Mouse (Mus musculus) cortical plate, adult 2 months (tissue): ENCODE measurements around the gene Hps1. TPM values are rescaled to one million over a fixed set of nuclear protein-coding genes. Genes with fewer than 3 reads are reported as not detected.
"Not testable (repeated sequence)": the region's sequence is repeated elsewhere in the genome, so short reads cannot be mapped to it uniquely, and the experiment has no call there.

Source experiments
- H3K27ac ChIP-seq: fragments of 200-500 bp; 2 replicates; pipeline ENCODE4 v1.5.1; 2012; ENCODE audit warnings: low read length, control low read depth, inconsistent platforms; ENCODE audit not compliant: insufficient read depth
- H3K4me1 ChIP-seq: fragments of 200-500 bp; 2 replicates; pipeline ENCODE4 v1.6.1; 2011; ENCODE audit warnings: low read length; ENCODE audit not compliant: control insufficient read depth, insufficient read depth
- H3K4me3 ChIP-seq: fragments of 200-500 bp; 2 replicates; pipeline ENCODE4 v1.5.1; 2011; ENCODE audit warnings: mild to moderate bottlenecking, low read length, control low read depth; ENCODE audit not compliant: insufficient read depth
- CTCF ChIP-seq: fragments of 200-500 bp; IDR thresholded peaks from 2 replicates; pipeline ENCODE4 v1.5.1; 2011; ENCODE audit warnings: mild to moderate bottlenecking, control low read depth, low read length; ENCODE audit not compliant: insufficient read depth; ENCODE audit errors: extremely low read depth
- POLR2A ChIP-seq: fragments of 200-500 bp; IDR thresholded peaks from 2 replicates; pipeline ENCODE4 v1.6.1; 2011; ENCODE audit warnings: mild to moderate bottlenecking, low read length, control low read depth; ENCODE audit not compliant: insufficient read depth; ENCODE audit errors: extremely low read depth
- polyA plus RNA-seq: library from polyadenylated mRNA; depleted of rRNA; stranded (reverse); fragments of >200 nt; gene quantifications from 2 replicates; pipeline ENCODE4 v1.2.3, GENCODE M21; 2012

Hps1 gene
- polyA plus RNA-seq, 1 experiment, result 29.8 TPM

DNA sequence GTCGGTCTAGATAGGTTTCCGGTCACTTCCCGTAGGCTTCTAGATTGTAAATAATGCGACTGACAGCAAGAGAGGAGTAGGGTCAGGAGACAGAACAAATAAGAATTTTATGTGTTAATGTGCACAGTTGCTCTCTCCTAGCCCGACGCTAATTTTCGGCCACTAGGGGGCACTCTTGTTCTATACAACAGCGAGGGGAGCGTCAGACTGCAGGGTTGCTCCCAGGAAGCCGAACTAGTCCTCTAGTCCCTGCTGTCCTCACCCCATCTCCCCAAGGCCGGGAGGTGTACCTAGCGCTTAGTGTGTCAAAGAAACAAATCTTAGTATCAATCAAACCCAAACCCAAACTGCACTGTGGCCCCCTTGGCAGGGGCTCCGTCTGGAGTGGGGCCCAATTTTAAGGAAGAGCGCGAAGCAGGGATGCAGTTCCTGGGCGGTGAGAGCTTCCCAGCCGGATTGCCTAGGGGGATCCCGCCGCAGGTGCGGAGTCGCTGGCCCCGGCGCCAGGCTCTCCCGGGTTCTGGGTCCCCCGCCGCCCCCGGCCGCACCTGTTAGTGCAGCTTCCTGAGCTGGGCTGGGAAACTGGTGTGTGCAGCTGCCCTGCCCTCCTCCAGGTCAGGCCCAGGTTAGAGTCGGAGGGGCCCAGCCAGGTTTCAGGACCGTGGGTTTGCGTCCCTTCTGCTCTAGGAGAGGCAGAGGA lies 15.3 kb upstream of the Hps1 start:
- H3K4me1 ChIP-seq, result no peaks in the 10 kb centered on the region
- H3K4me3 ChIP-seq, result peak overlapping the region; percentile 6
- TF ChIP-seq CTCF (peak; percentile 90), POLR2A (no peak)
- H3K27ac ChIP-seq, result no peak overlapping the region

DNA sequence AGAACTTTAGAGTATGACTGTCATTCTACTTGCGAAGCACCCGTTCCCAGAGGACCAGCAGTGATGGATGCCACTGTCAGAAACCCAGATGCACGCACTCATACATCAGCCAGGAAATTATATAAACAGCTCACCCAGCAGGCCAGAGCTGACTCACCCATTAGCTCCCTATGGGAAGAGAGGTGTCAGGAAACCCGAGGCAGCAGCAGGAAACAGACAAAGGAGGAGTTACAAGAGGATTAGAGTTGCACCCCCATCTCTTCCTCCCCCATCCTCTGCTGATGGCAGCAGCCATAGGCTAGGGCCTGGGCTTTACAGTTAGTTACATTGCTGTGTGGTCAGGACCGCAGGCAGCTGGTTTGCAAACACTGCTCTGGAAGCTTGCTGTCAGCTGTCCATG lies 8.5 kb upstream of the Hps1 start:
- TF ChIP-seq CTCF (no peak), POLR2A (no peak)
- H3K4me1 ChIP-seq, result no peaks in the 10 kb centered on the region
- H3K4me3 ChIP-seq, result no peak overlapping the region
- no peak overlapping the region for H3K27ac ChIP-seq

DNA sequence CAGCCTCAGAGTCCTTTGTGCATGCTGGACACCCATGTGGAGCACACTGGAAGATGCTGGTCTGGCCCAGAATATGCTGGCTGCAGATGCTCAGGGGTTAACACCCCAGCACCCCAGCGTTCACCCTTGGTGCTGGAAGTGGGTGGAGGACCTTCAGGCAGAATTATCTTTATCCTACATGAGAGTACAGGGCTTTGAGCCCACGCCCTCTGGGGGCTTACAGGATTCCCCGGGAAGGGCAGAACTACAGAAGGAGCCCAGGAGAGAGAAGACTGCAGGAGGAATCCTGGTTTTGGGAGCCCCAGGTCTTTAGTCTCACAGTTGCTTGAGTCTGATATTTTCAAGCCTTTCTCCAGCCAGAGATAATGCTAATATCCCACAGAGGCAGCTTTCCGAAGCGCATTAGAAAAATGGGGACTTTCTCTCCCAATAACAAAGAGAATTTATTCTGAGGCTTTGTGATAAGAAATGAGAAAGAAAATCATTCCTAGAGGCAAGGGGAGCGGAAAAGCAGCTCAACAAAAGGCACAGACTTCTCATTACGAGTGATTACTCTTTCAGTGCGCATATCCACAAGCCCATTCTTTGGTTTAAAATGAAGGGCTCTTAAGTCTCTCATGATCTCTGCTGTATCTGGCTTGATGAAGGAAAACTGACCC lies 5.9 kb upstream of the Hps1 start:
- H3K4me3 ChIP-seq, result no peak overlapping the region
- no peak for TF ChIP-seq POLR2A
- TF ChIP-seq CTCF, result no peak
- H3K4me1 ChIP-seq, result no peaks in the 10 kb centered on the region
- H3K27ac ChIP-seq, result no peak overlapping the region

DNA sequence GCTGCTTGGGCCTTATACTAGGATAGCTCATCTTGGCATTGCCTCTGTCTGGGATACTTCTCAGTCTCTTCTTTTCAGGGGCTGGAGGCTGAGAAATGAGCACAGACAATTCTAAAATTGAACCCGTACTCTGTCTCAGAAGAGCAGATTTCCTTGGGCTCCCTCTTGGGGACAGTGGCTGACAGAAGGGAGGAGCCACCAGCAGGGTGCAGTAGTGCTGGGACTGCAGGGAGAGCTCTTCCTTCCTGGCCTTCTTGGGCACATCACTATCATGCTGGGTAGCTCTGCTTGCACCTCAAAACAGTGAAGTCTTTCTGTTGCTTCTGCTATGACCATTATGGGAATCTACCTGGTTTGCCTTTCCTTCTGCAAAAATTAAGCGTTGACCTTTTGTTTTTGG lies 5.4 kb upstream of the Hps1 start:
- Histone ChIP-seq H3K4me3 (no peak overlapping the region), H3K4me1 (no peaks in the 10 kb centered on the region), H3K27ac (no peak overlapping the region)
- TF ChIP-seq POLR2A (no peak), CTCF (0 out of 2 replicates have a peak, but pooled peaks have one; percentile 21)

DNA sequence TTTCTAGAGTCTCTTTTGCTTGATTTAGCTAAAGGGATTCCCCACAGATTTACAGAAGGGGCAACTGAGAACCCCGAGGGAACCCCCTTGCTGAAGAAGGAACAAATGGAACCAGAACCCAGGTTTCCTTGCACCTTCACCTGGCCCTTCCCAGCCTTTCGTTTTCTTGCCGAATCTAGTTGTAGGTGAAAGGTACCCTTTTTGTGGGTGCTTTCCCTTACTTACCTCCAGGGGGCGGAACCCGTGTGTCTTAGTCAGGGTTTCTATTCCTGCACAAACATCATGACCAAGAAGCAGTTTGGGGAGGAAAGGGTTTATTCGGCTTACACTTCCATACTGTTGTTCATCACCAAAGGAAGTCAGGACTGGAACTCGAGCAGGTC lies 369 bp upstream of the Hps1 start:
- not testable (repeated sequence) for H3K4me1 ChIP-seq
- H3K27ac ChIP-seq, result peak overlapping the region; percentile 51
- peak overlapping the region; percentile 54 for H3K4me3 ChIP-seq
- 0 out of 2 replicates have a peak, but pooled peaks have one; percentile 4 for TF ChIP-seq CTCF

DNA sequence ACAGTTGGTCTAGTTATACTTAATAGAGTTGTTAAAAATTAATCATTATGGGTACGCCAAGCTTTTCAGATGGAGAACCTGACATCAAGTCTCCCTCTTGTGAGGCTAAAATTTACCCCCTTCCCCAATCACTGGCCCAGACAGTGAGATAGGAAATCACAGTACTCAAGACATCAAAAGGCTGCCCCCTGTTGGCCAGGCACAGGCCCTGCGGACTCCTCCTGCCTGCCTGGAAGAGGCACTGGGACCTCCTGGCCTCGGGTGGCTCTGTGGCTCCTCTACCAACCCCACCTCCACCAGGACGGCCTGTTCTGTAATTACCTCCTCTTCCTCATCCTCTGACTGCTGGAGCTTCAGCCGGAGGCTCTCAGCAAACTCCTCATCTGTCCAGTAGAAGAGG lies 2.0 kb downstream of the Hps1 start:
- Histone ChIP-seq H3K4me3 (no peak overlapping the region), H3K4me1 (no peaks in the 10 kb centered on the region), H3K27ac (no peak overlapping the region)
- no peak for TF ChIP-seq CTCF
- no peak for TF ChIP-seq POLR2A

DNA sequence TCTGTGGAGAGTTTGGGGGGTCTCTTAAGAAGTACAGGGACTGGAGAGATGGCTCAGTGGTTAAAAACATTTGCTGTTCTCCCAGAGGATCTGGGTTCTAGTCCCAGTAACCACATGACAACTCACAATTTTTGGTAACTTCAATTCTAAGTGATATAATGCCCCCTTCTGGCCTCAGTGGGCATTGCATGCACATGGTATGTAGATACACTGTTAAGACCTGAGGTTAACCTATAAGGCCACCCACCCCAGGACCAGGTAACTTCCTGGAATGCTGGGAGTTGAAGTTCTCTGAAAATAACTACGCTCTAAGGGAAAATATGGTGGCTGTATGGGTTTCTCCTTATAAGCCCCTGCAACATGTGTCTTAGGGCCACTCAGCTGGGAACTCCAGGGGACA lies 3.0 kb downstream of the Hps1 start:
- no peaks in the 10 kb centered on the region for H3K4me1 ChIP-seq
- no peak overlapping the region for H3K27ac ChIP-seq
- H3K4me3 ChIP-seq, result no peak overlapping the region
- TF ChIP-seq CTCF (peak; percentile 22; the same call in 1 of the 2 replicates), POLR2A (no peak)

DNA sequence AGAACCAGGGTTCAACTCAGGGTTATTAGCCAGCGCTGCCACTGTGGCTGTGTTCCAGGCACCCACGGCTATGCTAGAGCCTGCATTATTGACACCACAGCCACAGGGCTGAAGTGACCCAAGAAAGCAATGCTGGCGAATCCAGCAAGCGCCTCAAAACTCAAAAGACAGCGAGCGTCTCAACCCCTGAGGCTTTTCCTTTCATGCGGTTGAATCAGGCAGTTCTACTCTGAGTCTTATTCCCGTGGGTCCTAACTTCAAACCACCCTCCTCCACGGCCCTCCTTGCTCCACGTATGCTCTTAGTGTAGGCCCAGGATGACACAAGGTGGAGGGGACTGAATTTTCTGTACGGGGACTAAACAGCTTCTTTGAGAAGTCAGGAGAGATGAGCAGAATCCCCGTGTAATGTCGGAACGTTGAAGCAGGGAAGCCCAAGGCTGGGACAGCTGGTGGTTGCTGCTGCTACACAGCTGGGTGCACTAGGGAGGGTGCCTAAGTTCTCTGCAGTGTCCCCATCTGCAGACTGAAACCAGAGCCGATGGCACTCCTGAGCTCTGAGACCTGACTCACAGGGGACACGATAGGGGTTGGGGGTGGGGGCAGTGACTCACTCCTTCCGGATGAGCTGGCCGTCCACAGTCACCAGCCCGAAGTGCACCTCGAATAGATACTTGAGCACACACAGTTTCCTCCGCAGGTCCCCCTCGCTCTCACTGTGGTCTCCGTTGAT lies 9.5 kb downstream of the Hps1 start:
- H3K4me3 ChIP-seq, result no peak overlapping the region
- TF ChIP-seq POLR2A (no peak), CTCF (no peak)
- H3K27ac ChIP-seq, result no peak overlapping the region
- H3K4me1 ChIP-seq, result no peaks in the 10 kb centered on the region

DNA sequence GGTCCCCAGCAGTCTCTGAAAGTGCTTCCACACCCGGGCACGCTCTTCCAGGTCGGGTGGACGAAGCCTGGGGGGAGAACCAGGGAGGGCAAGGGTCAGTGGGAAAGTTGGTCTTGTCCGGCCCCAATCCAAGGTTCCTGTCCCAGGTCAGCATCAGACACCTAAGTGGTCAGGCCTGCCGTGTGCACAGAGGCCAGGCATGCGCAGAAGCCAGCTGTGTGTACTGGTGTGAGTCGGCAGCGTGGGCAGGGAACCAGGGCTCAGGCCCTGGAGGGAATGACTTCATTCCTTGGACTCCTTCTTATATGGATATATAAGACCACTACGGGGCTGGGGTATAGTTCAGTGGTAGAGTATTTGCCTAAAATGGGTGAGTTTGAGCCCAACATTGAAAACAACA lies 10.1 kb downstream of the Hps1 start:
- Histone ChIP-seq H3K27ac (no peak overlapping the region), H3K4me1 (no peaks in the 10 kb centered on the region), H3K4me3 (no peak overlapping the region)
- TF ChIP-seq CTCF (no peak), POLR2A (no peak)
